Mouse (Mus musculus): ENCODE measurements around the gene Wdr86.

The Wdr86 gene

DNA sequence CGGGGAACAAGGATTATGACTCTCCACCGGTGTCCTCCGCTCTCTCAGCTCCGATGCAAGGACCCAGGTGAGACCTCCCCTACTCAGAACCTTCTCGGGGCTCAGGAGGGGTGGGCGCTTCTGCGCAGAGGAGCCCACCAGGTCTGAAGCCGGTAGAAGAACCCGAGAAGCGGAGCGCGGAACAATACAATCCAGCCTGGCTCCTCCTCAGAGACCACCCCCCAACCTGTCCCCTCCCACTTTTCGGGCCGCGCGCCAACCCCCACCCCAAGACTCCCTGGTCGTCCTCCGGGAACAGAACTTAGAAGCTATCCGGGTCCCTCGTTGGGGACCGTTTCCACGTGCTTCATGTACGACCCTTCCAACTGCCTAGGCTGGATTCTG lies at the start of gene Wdr86:
TSS of gene Wdr86 (minus strand) at position 240 of the 384 bp plus-strand sequence.
- under 1% methylated on average over 23 of the region's 23 CpGs for WGBS

DNA sequence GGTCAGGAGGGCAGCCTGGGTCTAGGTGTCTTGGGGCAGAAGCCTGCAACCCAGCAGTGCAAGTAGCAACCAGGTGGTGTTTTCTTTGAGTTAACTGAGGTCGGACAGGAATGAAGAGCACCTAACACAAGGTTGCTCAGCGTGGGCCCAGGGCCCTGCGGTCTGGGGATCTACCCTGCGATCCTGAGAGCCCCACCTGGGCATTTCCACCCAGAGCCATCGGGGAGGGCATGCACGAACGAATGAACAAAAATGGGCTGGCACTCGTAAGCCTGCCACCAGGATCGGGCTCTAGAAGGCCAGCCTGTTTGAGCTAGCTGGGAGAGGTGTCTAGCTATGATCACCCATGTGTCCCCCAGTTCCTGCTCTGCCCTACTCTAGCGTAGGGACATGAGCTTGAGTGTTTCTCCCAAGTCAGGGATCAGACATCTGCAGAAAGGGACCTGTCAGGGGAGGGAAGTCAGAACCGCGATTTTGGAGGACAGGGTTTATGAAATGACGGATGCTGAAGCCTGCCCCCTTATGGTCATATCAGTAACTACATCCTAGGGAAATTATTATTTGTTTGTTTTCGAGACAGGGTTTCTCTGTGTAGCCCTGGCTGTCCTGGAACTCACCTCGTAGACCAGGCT lies 49.5 kb upstream of the Wdr86 start:
- WGBS: 45% methylated on average over 15 of the region's 15 CpGs

DNA sequence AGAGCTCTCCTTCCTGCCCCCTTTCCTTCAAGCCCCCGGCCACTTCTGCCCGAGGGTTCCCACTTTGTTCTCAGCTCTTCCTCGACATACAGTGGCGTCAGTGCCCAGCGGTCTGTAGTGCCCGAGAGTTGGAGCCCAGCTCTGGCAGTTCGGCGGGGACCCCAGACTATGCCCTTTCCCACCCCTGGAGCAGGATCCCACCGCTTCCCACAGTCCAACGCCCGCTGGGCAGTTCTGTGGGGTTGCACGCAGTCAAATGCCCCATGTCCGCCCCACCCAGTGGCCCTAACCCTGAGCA lies 48.3 kb upstream of the Wdr86 start:
- 57% methylated on average over 13 of the region's 13 CpGs for WGBS

DNA sequence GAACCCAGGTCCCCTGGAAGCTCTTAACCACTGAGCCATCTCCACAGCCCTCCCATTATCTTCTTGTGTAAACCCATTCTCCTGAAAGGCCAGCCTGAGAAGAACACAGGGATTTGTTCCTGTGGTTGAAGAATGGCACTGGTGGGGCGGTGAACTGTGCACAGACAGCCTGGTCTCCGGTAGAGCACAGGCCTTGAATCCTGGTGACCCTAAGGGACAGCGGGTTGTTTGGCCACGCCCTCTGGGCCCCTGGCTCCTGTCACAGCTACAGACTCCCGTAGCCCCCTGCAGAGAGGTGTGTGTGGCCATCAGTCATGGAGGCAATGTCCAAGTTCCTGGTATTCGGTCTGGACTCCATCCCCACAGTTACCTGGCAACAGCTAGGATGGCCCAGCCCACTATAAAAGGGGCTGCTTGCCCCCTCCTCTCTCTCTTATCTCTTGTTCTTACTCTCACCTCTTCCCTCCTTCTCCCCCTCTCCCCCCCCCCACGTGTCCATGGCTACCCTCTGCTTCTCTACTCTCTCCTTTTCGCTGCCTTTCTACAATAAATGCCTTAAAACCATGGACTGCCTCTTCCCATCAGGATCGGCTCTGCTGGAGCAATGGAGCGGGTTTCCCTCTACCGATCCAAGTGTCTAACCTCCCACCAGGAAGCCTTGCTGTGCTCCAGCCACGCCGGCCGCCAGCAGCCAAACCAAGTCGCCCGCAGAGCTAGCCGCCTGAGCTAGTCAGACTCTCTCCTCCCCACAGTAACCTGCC lies 47.7 kb upstream of the Wdr86 start:
- 31% methylated on average over 17 of the region's 17 CpGs for WGBS

DNA sequence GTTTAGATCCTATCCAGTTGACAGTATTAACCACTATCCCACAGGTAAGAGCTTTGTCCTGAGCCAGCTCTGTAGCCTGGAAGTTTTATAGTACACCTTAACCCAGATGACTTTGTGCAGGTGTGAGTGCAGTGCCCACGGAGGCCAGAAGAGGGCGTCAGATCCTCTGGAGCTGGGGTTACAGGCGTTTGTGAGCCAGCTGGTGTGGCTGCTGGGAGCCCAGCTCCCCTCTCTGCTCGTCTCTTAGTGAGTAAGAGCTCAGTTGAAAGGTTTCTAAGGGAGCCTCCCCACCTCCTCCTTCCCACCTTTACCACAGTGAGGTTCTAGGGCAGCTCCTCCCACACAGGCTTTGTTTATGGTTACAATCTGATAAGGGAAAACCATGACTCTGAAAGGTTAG lies 46.2 kb upstream of the Wdr86 start:
- 73% methylated on average over 4 of the region's 4 CpGs for WGBS

DNA sequence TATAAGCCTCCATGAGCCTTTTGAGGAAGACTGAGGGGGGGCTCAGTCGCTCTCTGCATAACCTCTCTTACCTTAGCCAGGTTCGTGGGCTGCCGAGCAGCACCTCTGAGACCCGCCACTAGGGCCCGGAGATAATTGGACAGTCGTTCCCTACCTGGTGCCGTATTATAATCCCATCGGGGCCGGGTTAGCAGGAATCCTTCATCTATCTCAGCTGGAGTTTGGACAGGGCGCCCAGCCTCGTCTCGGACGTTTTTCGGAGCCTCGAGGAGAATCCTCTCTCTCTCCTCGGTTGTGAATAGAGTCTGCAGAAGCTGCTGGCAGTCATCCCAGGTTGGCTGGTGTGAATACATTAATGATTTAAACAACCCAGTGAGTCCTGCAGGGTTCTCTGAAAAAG lies 44.0 kb upstream of the Wdr86 start:
- 34% methylated on average over 16 of the region's 16 CpGs for WGBS

DNA sequence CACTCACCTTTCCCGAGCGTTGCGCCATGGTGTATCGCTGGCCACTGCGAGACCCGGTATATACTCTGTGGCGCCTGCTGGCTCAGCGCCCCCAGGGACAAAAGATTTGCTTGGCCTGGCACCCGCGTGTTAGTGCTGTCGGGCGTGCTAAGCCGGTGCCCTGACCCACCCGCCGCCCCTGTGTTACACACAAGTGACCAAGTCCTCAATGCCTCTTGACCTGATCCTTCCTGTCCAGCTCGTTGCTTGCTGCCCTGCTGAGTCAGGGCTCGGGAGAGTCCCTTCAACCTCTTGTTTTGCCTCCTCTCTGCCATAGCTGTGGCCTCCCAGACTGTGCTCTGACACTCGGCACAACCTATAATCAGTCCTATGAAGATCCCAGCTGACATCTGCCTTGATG lies 27.3 kb upstream of the Wdr86 start, which contains the start of gene Crygn:
TSS of gene Crygn (minus strand) at position 193 of the 400 bp plus-strand sequence.
- 66% methylated on average over 18 of the region's 18 CpGs for WGBS

DNA sequence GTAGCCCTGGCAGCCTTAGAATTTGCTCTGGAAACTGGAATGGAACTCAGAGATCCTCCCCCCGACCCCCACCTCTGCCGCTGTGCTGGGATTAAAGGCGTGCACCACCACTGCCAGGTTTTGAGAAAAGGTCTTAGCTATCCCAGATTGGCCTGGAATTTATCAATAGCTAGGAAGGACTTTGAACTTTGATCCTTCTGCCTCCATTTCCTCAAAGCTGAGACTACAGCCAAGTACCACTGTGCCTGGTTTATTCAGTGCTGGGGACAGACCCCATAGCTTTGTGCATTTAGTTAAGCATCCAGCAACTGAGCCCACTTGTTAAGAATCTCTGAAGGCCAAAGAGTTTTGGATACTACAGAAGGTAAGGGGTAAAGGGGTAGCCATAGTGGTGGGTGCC lies 26.4 kb upstream of the Wdr86 start:
- 72% methylated on average over 3 of the region's 3 CpGs for WGBS

DNA sequence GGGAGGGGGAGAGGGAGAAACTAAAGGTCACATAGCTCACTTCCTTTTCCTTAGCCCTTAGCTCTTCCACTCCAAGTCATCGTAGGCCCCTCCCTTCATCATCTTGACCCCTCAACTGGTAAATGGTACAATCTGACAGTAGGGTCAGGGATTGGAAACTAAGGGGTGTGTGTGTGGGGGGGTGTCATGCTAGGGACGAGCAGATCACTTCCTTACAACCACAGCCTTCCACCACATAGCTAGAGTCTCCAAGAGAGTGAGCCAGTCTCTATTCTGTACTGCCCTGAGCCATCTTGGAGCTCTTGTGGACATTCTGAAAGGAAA lies 21.6 kb upstream of the Wdr86 start:
- 35% methylated on average over 2 of the region's 2 CpGs for WGBS

DNA sequence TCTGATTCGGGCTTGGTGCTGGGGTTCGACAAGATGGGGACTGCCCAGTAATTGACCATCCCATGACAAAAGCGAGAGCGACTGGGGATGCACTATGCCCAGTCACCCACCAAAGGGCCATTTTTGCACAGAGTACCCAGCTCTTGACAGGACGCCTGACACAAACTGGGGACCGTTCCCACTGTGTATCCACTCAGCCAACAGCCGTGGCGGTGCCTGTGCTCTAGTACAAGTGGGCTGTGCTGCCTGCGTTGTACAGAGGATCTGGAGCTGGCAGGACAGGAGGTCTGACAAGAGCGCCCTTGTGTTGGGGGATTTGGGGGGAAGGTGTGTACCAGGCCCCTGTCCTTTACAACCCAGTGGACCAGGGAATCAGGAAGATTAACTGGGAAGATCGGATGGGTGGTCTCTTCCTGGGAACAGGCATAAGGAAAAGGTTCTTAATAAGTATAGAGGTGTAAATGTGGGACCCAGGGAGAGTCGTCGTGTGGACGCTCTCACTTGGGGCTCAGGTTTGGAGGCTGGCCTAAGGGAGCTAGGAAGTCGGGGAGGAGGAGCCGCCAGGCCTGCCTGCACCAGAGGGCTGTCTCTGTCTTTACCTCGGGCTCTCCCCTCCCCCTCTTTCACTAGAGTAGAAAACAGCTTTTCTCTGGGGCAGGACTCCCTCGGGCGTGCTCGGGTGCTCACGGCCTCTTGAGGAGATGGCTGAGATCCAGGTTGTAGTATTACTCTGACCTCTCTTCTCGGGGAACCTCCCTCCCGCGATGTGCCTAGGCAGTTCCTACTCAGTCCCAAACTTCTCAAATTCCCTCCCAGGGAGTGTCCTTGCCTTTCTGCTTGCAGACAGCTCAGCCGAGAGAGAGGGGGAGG lies 21.0 kb upstream of the Wdr86 start:
- WGBS: 5% methylated on average over 25 of the region's 25 CpGs

DNA sequence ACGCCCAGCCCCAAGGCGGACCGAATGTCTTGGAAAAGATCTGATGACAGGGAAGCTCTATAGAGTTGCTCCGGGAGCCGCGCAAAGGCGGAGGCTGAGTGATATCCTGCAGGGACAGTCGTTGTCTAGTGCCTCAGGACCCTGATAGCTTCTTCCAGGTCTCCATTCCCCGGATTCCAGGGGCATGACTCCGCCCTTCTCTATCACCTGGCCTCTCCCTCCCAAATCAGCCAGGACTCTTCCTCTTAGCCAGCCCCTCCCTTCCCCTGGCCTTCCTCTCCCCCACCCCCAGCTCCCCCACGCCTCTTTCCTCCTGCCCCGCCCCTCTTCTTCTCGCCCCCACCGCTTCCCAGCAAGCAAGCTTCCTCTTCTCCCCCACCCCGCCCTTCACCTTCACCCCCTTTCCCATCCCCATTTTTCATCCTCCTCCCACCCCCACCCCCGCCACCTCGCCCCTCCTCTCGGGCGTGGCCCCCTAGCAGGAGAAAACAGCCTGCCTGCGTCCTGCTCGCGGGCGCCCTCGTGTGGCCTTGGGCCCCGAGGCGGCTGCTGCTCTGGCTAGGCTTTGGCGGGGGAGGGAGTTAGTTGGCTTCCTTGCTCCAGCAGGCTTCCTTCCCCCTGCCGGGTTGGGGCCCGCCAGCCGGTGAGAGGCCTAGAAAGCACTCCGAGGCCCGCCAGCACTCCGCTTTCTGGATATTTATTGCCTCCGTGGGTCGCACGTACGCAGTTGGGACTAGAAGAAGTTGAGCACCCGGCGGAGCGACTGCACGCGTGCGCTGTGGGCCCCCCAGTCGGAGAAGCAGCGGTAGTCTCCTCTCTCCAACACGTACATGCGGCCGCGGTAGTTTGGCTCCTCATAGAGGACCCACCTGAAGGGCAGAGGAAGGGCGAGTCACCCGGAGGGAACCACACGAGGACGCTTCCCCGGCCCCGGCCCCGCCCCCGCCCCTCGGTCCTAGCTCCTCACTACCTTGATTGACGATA lies 20.1 kb upstream of the Wdr86 start:
- 2% methylated on average over 57 of the region's 59 CpGs for WGBS

DNA sequence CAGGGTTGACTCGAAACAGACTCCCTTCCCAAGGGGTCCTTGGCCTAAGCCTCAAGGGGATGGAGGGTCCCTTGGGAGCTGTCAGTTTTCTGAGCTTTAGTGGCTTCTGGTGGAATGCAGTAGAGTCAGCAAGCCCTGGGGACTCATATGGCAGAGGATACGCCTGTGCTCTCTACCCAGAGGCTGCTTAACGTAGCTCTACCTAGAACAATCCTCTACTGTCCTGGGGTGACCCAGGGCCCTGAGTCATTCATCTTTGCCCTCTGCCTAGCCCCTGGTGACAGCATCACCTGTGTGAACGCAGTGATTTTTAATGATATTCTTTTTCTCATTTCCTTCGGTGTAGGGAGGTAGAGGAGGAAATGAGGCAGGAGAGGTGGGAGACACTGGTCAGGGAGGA lies 19.2 kb upstream of the Wdr86 start:
- WGBS: 77% methylated on average over 5 of the region's 5 CpGs

DNA sequence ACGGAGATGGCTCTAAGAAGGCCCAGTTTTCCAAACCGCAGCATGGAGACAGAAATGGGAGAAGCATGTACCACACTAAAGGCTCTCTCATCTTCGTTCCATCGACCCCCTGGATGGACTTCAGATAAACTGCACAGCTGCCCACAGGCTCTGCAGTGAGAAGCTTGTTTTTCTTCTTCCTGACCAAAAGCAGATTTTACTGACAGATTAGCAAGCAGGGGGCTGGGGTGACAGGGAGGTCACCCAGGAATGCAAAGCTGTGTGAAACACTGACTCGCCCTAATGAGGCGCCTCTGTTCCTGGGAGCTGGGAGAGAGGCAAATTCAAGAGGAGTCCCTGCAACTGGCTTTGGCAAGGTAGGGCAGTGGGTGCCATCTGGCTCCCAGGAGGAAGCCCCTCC lies 17.0 kb upstream of the Wdr86 start:
- WGBS: 53% methylated on average over 6 of the region's 6 CpGs

DNA sequence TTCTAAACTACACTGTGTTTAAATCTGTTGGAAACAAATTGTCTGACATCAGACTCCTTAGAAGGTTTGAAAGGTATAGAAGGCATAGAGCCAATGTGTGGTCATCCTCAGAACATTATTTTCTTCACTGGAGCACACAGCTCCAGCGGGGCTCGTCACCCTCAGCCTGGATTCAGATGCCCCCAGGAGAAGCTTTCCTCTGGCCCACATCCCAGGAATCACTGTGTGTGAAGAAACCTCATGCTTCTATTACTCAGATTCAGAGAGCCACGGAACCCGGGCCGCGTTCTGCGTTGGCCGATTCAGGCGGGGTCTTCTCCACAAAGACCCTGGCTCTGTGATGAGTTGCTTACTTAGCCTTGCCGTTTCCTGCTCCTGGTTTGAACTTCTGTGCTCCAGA lies 13.4 kb upstream of the Wdr86 start:
- 90% methylated on average over 10 of the region's 10 CpGs for WGBS

DNA sequence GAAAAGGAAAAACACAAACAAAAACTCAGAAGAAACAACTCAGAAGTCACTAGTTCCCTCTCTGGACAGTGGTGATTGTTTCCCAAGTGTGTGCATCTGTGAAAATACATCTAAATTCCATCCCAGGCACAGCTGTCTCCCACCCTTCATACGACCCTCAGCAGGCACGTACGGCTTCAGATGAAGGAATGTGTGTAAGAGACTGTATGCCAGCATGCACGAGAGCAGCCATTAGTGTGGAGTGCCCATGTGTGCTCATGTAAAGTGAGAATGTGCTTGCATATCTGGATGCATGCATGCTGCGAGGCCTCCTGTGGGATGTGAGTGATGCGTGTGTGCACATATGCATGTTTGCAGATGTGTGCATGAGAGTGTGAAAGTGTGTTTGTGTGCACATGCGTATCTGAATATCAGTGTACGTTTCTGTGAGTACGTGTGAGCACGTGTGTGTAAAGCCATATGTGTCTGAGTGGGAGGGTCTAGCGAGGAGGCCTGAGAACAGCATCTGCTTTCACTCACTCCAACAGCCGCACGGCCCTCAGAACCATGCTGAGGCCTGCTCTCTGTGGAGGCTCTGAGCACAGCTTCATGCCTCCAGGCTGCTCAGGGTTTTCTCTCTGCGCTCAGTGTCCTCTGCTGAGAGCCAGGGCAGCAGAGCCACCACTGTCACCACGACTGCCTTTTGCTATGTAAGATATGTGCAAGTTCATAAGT lies 10.8 kb upstream of the Wdr86 start:
- 76% methylated on average over 15 of the region's 15 CpGs for WGBS

DNA sequence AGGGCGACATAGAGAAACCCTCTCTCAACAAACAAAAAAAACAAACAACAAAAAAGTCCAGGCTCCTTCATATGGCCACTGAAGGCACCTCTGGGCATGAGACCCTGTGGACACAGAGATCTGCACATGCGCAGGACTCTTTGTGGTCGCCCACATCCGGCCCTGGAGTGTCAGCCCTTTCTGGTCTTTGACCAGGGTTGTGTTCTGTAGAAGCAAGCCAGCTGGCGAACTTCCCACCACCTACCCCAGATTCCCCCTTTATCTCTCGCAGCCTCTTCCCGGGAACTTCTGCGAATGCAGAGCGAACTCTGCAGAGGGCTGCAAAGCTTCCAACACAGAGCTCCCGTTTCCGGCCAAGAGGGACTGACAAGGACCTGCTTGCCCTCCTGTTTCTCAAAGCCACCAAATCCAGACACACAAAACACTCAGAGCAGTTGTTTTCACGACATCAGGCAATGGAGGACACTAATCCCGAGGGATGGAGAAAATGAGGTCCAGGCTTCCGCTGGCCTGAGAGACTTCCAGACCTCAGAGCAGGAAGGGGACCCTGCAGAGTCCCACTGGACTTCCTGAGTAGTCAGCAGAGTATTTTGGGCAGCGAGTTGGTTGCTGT lies 8.7 kb upstream of the Wdr86 start:
- 46% methylated on average over 15 of the region's 15 CpGs for WGBS

DNA sequence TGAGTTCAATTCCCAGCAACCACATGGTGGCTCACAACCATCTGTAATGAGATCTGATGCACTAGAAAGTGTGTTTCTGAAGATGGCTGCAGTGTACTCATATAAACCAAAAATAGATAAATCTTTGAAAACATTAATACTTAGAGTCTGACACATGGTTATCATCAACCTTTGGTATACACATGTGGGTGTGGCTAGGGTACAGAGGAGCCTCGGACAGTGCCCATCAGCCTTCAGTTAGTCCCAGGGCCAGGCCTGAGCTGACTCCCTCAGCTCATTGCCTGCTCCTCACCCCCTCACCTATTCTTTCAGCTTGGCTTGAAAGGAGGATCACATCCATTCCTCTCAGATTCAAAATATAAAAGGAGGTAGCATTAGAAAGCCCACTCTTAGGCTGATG lies 8.0 kb upstream of the Wdr86 start:
- WGBS: 91% methylated on average over 1 of the region's 1 CpGs

DNA sequence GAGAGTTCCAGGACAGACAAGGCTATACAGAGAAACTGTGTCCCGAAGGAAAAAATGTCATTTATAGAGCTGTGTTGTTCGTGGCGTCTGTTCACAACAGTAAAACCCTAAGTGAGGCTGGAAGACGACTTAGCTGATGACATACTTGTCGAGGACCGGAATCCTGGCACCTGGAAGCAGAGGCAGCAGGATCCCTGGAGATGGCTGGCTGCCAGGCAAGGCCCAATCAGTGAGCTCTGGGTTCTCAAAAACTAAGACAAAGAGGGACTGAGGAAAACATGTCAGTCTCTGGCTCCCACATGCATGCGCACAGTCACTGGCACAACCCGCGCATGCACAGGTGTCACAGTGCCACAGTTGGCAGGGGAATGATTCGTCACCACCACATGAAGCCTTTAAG lies 7.1 kb upstream of the Wdr86 start:
- WGBS: 78% methylated on average over 10 of the region's 10 CpGs

DNA sequence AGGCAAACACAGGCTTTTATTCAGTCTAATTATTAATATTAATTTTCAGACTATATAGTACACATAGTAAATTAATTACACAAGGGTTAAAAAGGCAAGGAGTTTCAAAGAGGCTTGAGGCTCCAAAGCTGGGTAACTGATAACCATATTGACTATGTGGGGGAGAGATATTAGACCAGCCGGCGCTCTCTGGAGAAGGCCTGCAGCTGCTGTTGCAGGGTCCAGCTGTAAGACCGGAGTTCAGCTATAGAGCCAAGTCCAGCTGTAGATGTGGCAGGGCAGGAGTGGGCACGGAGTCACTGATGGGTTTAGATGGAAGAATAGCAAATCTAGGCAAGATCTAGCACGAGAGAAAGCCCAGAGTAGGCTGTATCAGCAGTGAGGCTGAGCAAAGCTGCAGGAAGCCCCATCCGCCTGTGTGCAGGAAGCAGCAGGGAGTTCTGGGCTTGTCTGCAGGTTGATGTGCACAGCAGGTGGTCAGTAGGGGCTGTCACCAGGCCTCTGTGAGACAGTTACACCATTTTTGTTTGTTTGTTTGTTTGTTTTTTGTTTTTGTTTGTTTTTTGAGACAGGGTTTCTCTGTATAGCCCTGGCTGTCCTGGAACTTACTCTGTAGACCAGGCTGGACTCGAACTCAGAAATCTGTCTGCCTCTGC lies 3.4 kb upstream of the Wdr86 start:
- WGBS: 80% methylated on average over 7 of the region's 7 CpGs

DNA sequence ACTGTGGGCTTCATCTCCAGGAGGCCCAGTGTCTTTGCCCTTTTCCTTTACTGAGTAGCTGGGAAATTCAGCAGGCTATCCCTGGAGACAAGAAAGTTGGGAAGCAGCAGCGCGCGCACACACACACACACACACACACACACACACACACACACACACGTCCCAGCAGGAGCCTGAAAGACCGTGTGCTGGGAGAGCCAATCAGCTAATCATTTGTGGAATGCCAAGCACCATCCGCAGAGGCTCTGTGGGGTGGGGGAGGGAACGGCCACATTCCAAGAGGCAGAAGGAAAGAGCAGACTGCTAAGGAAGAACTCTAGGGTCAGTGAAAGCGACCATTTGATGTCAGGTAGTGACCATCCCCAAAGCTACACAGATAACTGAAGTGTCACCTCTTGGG lies 2.6 kb upstream of the Wdr86 start:
- WGBS: 44% methylated on average over 8 of the region's 8 CpGs
